In genomic region chr7:112242587-112242986, GRCm38 (mm10) we compare ENCODE assay signal across 20 mouse cellular contexts. TPM values are rescaled to one million over a fixed set of nuclear protein-coding genes. Genes with fewer than 3 reads are reported as not detected.
DNase-seq lines count a peak whose midpoint lies in the region; ATAC-seq and TF ChIP-seq lines count a peak whose summit lies in the region.
"Had no signal": no experiment of that assay in that cellular context is flagged by ENCODE, and none has a peak within 500 bp of the region (broad histone marks: within the 10 kb centered on the region; RNA-seq: fewer than 3 reads in every experiment).

No protein-coding gene starts in this region.

- no peak for TF ChIP-seq POLR2A in heart, adult 2 months (IDR thresholded peaks at IDR 0.05; ENCODE audit: insufficient read depth, low read depth, low read length)

- H3K9me3 ChIP-seq in heart, embryonic 15.5 days (replicated peaks): no peaks in the 10 kb centered on the region
- H3K9me3 ChIP-seq: liver, embryonic 13.5 days had no signal

- intact Hi-C loops in heart, adult 2 months (cut with DNase I): loop anchor here (2.0 kb wide), 1 partner anchor 16 kb away; no protein-coding TSS in a partner anchor
- intact Hi-C loops in heart, postnatal 36 days (cut with DNase I): no loop called here
- intact Hi-C loops in left cerebral cortex, adult 2 months (cut with DNase I): no loop called here

- H3K4me3 ChIP-seq in heart, adult 2 months: no peak overlapping the region
- no peak overlapping the region for H3K4me3 ChIP-seq in heart, embryonic 15.5 days
- H3K4me3 ChIP-seq in left cerebral cortex, adult 2 months: 0 out of 2 replicates have a peak overlapping the region, but pooled peaks have one; percentile 4
- H3K4me3 ChIP-seq: embryonic facial prominence, embryonic 15.5 days; liver, embryonic 13.5 days had no signal

- WGBS in heart, adult 2 months: 68% methylated on average over 6 of the region's 6 CpGs
- WGBS in heart, embryonic 15.5 days: 48% methylated on average over 6 of the region's 6 CpGs

- H3K27ac ChIP-seq in heart, adult 2 months: peak overlapping the region; percentile 52
- H3K27ac ChIP-seq in heart, embryonic 15.5 days: peak overlapping the region; percentile 74
- peak overlapping the region; percentile 48 for H3K27ac ChIP-seq in left cerebral cortex, adult 2 months
- H3K27ac ChIP-seq: embryonic facial prominence, embryonic 15.5 days; liver, embryonic 13.5 days had no signal

- no peak for ATAC-seq in heart, embryonic 15.5 days (replicated peaks; ENCODE audit: insufficient number of reproducible peaks, insufficient read depth, low FRiP score, low read depth)
- ATAC-seq: CD4-positive, CD25-positive, alpha-beta regulatory T cell, adult 4 months; intestine, postnatal 0 days had no signal

- peaks cover 42% of the 10 kb centered on the region for H3K4me1 ChIP-seq in heart, adult 2 months (ENCODE audit: control insufficient read depth, insufficient read depth, low read length)
- H3K4me1 ChIP-seq in heart, embryonic 15.5 days (replicated peaks): peaks cover 74% of the 10 kb centered on the region

- peaks cover 7% of the 10 kb centered on the region for H3K36me3 ChIP-seq in heart, adult 2 months (ENCODE audit: control insufficient read depth, insufficient read depth, low read length)
- peaks cover 44% of the 10 kb centered on the region for H3K36me3 ChIP-seq in heart, embryonic 15.5 days
- H3K36me3 ChIP-seq: embryonic facial prominence, embryonic 15.5 days; liver, embryonic 13.5 days had no signal

- peak; percentile 54 for DNase-seq in cerebellum, adult 9-10 months
- no peak for DNase-seq in cerebellum, adult 8-10 months
- DNase-seq in heart, adult 2 months: no peak
- DNase-seq in heart, adult 18-20 months: no peak
- no peak for DNase-seq in heart, postnatal 36 days
- no peak for DNase-seq in left cerebral cortex, adult 2 months (ENCODE audit: extremely low spot score in 1 of 2, low spot score in 2 of 2)
- no peak for DNase-seq in left cerebral cortex, adult 9 months (ENCODE audit: low spot score in 2 of 2)
- DNase-seq: adrenal gland, postnatal 14 days; kidney, postnatal 25 days; liver, embryonic 13.5 days; lung, adult 2 months; lung, postnatal 14 days; right cerebral cortex, adult 18-20 months; right cerebral cortex, postnatal 4 days; thymus, postnatal 14 days had no signal

- TF ChIP-seq CTCF in heart, adult 2 months (IDR thresholded peaks at IDR 0.05): no peak
- TF ChIP-seq CTCF in left cerebral cortex, adult 2 months (IDR thresholded peaks at IDR 0.05): no peak

- TF ChIP-seq EP300 in heart, adult 2 months (IDR thresholded peaks at IDR 0.05; ENCODE audit: insufficient read depth, low read depth, low read length): no peak

- no peaks in the 10 kb centered on the region for H3K27me3 ChIP-seq in heart, adult 2 months (ENCODE audit: control insufficient read depth, insufficient read depth, low read length)
- H3K27me3 ChIP-seq in heart, embryonic 15.5 days: no peaks in the 10 kb centered on the region
- H3K27me3 ChIP-seq: embryonic facial prominence, embryonic 15.5 days; liver, embryonic 13.5 days had no signal

- H3K4me2 ChIP-seq in heart, embryonic 15.5 days: peak overlapping the region; percentile 36; the same call in 1 of the 2 replicates
- H3K4me2 ChIP-seq: embryonic facial prominence, embryonic 15.5 days; liver, embryonic 13.5 days; midbrain, embryonic 11.5 days had no signal

- H3K79me2 ChIP-seq in heart, adult 2 months (replicated peaks; ENCODE audit: control insufficient read depth, insufficient read depth, low read length): peaks cover 6% of the 10 kb centered on the region; the same call in 1 of the 2 replicates

- H3K9ac ChIP-seq in heart, adult 2 months (ENCODE audit: low read depth, low read length): no peak overlapping the region
- 0 out of 2 replicates have a peak overlapping the region, but pooled peaks have one; percentile 2 for H3K9ac ChIP-seq in heart, embryonic 15.5 days
- H3K9ac ChIP-seq: embryonic facial prominence, embryonic 15.5 days; liver, embryonic 13.5 days had no signal

RNA-seq across cellular contexts. Expression of gene Mical2, which starts 16.9 kb away (rescaled TPM):
- 10 to 100 TPM; 87.7 to 89.1 TPM for total RNA-seq in heart, adult 2 months (2021)
- polyA plus RNA-seq in heart, adult 2 months (2012; rRNA removed): 44.8 and 53.7 TPM in 2 replicates
- 10 to 100 TPM; 80.4 to 85.1 TPM for total RNA-seq in heart, adult 18-20 months (2021)
- polyA plus RNA-seq in heart, embryonic 15.5 days (2015; fragmentation: Nextera tagmentation; extraction: Ambion mirVana): 132 and 134 TPM in 2 replicates
- total RNA-seq in heart, postnatal 36 days (2021): 100 to 1,000 TPM in 1 of 2 experiments, 10 to 100 TPM in 1; 80.8 to 101 TPM
- total RNA-seq in left cerebral cortex, adult 2 months (2021): 100 to 1,000 TPM; 652 to 703 TPM

Comparison
In these comparisons a context has a peak if more than half of its experiments do, and no peak if none do; other contexts are left out.
1. RNA of gene Mical2, which starts 16.9 kb away (total RNA-seq): 652 to 703 TPM in left cerebral cortex, adult 2 months; 80.8 to 101 TPM in heart, postnatal 36 days, 87.7 to 89.1 TPM in heart, adult 2 months and 80.4 to 85.1 TPM in heart, adult 18-20 months; every median in the first group is over 4 times any median in the second.
2. Peak in every context shown above with its lines, with median percentiles within 50 percentile points of each other: H3K27ac ChIP-seq.